Mouse (Mus musculus) CD4-positive naive resting alpha-beta T cell, adult 76 days (primary cell): ENCODE results near the gene Vmn1r214. TPM values are rescaled to one million over a fixed set of nuclear protein-coding genes. Genes with fewer than 3 reads are reported as not detected.

Experiments used
- total RNA-seq: library from RNA; stranded (reverse); gene quantifications from one replicate; pipeline ENCODE4 v1.2.4, GENCODE M21; 2023

Gene Vmn1r214
- total RNA-seq: not detected

GRCm38 (mm10) chr13:23030118-23030517 lies at the start of gene Vmn1r214:
Gene Vmn1r214, plus strand, starts transcription at chr13:23030418.

GRCm38 (mm10) chr13:23007356-23007755 lies 22.9 kb upstream of the Vmn1r214 start, which contains the start of gene Vmn1r213:
Gene Vmn1r213, plus strand, starts transcription at chr13:23007656.

GRCm38 (mm10) chr13:23067725-23068124 lies 37.5 kb downstream of the Vmn1r214 start, which contains the start of gene Vmn1r215:
Gene Vmn1r215, plus strand, starts transcription at chr13:23068025.

Other genes with a start within 250 kb of the Vmn1r214 start
- not detected for gene Vmn1r209, start 220.7 kb upstream of the Vmn1r214 start, total RNA-seq
- gene Vmn1r210, start 199.1 kb upstream of the Vmn1r214 start, total RNA-seq: not detected
- not detected for gene Vmn1r211, start 172.9 kb upstream of the Vmn1r214 start, total RNA-seq
- not detected for gene Vmn1r212, start 146.2 kb upstream of the Vmn1r214 start, total RNA-seq
- gene Vmn1r213, start 22.8 kb upstream of the Vmn1r214 start, total RNA-seq: not detected
- not detected for gene Vmn1r215, start 37.6 kb downstream of the Vmn1r214 start, total RNA-seq
- gene Vmn1r217, start 87.8 kb downstream of the Vmn1r214 start, total RNA-seq: not detected
- gene Vmn1r218, start 102.7 kb downstream of the Vmn1r214 start, total RNA-seq: not detected
- not detected for gene Vmn1r219, start 128.9 kb downstream of the Vmn1r214 start, total RNA-seq
- gene Vmn1r220, start 157.6 kb downstream of the Vmn1r214 start, total RNA-seq: not detected
- not detected for gene Vmn1r221, start 183.7 kb downstream of the Vmn1r214 start, total RNA-seq
- not detected for gene Vmn1r222, start 205.5 kb downstream of the Vmn1r214 start, total RNA-seq
- gene Vmn1r223, start 216.7 kb downstream of the Vmn1r214 start, total RNA-seq: not detected